Comparison of ENCODE assay signal across 8 mouse cellular contexts in genomic region chr15:91192223-91192598, GRCm38 (mm10). TPM values are rescaled to one million over a fixed set of nuclear protein-coding genes. Genes with fewer than 3 reads are reported as not detected.
DNase-seq lines count a peak whose midpoint lies in the region; ATAC-seq and TF ChIP-seq lines count a peak whose summit lies in the region.

No protein-coding gene starts in this region.

- H3K4me1 ChIP-seq in limb, embryonic 12.5 days (replicated peaks) = peaks cover 11% of the 10 kb centered on the region
- peaks cover 25% of the 10 kb centered on the region for H3K4me1 ChIP-seq in neural tube, embryonic 13.5 days (replicated peaks)

- peak overlapping the region; percentile 60 for H3K4me2 ChIP-seq in limb, embryonic 12.5 days
- peak overlapping the region; percentile 65 for H3K4me2 ChIP-seq in neural tube, embryonic 13.5 days

- H3K27ac ChIP-seq in layer of hippocampus, adult 2 months = peak overlapping the region; percentile 92
- H3K27ac ChIP-seq in limb, embryonic 12.5 days = peak overlapping the region; percentile 79
- H3K27ac ChIP-seq in neural tube, embryonic 13.5 days (replicated peaks) = peak overlapping the region; percentile 86

- no peak; the same call in 1 of the 2 replicates for ATAC-seq in limb, embryonic 12.5 days (ENCODE audit: insufficient number of reproducible peaks, insufficient read depth, low FRiP score, low TSS enrichment, low read depth)
- peak; percentile 78 for ATAC-seq in neural tube, embryonic 13.5 days (ENCODE audit: low read depth)

- no peak for DNase-seq in layer of hippocampus, adult 2 months (ENCODE audit: low spot score in 2 of 2)
- DNase-seq in layer of hippocampus, adult 8-10 months (ENCODE audit: low spot score in 2 of 2) = no peak
- peak; percentile 13 for DNase-seq in fibroblast of lung, adult 2 months (ENCODE audit: low read depth)
- no peak for DNase-seq in cerebellum, adult 8-10 months
- DNase-seq in cerebellum, postnatal 4 days (ENCODE audit: low spot score in 2 of 2) = no peak
- DNase-seq in adrenal gland, adult (ENCODE audit: inconsistent age in 2 of 2, low spot score in 1 of 2) = no peak

- H3K27me3 ChIP-seq in limb, embryonic 12.5 days = no peaks in the 10 kb centered on the region; the same call in 1 of the 2 replicates
- no peaks in the 10 kb centered on the region for H3K27me3 ChIP-seq in neural tube, embryonic 13.5 days

- H3K4me3 ChIP-seq in layer of hippocampus, adult 2 months = peak overlapping the region; percentile 68
- peak overlapping the region; percentile 41 for H3K4me3 ChIP-seq in limb, embryonic 12.5 days (replicated peaks)
- H3K4me3 ChIP-seq in neural tube, embryonic 13.5 days = peak overlapping the region; percentile 53

- 12% methylated on average over 7 of the region's 7 CpGs for WGBS in limb, embryonic 12.5 days
- 14% methylated on average over 7 of the region's 7 CpGs for WGBS in neural tube, embryonic 13.5 days

- H3K9me3 ChIP-seq in limb, embryonic 12.5 days = no peaks in the 10 kb centered on the region
- no peaks in the 10 kb centered on the region for H3K9me3 ChIP-seq in neural tube, embryonic 13.5 days

- TF ChIP-seq CTCF in layer of hippocampus, adult 2 months (conservative IDR thresholded peaks at IDR 0.05) = peak; percentile 54

- no peaks in the 10 kb centered on the region for H3K36me3 ChIP-seq in limb, embryonic 12.5 days
- H3K36me3 ChIP-seq in neural tube, embryonic 13.5 days = no peaks in the 10 kb centered on the region

- H3K9ac ChIP-seq in limb, embryonic 12.5 days (replicated peaks) = peak overlapping the region; percentile 42; the same call in 1 of the 2 replicates
- H3K9ac ChIP-seq in neural tube, embryonic 13.5 days = peak overlapping the region; percentile 72

RNA-seq across cellular contexts. Expression of gene Abcd2, which starts 0.6 kb away (rescaled TPM):
- 10 to 100 TPM; 18.4 to 20.5 TPM for total RNA-seq in layer of hippocampus, adult 2 months (2021)
- 10 to 100 TPM; 17.7 to 23.3 (median 19.2) TPM for total RNA-seq in layer of hippocampus, adult 8-10 months (2022)
- polyA plus RNA-seq in limb, embryonic 12.5 days (2016; fragmentation: Nextera tagmentation; extraction: Ambion mirVana) = 2.6 and 3.3 TPM in 2 replicates
- 6.3 and 7.0 TPM in 2 replicates for polyA plus RNA-seq in neural tube, embryonic 13.5 days (2015; fragmentation: Nextera tagmentation; extraction: Ambion mirVana)

RNA-seq across cellular contexts. Expression of gene CN725425, which starts 7.1 kb away (rescaled TPM):
- total RNA-seq in layer of hippocampus, adult 2 months (2021) = under 1 TPM in 1 of 2 experiments, not detected in 1; 0.25 TPM
- under 1 TPM in 1 of 4 experiments, not detected in 3; 0.25 TPM for total RNA-seq in layer of hippocampus, adult 8-10 months (2022)
- polyA plus RNA-seq in limb, embryonic 12.5 days (2016; fragmentation: Nextera tagmentation; extraction: Ambion mirVana) = not detected in 2 replicates
- not detected in 2 replicates for polyA plus RNA-seq in neural tube, embryonic 13.5 days (2015; fragmentation: Nextera tagmentation; extraction: Ambion mirVana)
